Mouse (Mus musculus): ENCODE measurements at regions not wholly inside any gene's neighbourhood (a gene's known extent, or its start where the extent isn't known, plus 50 kb on each side); places are given as distances from the start of the nearest gene placed in this dataset.

GRCm38 (mm10) chr9:46778769-46779168, 219.8 kb upstream of the Gm4791 start:
- TF ChIP-seq CTCF (IDR thresholded peaks at IDR 0.05; ENCODE audit: control insufficient read depth, insufficient read depth, insufficient read length) (no peak), USF1 (IDR thresholded peaks at IDR 0.05; ENCODE audit: low read depth) (no peak), MAX (IDR thresholded peaks at IDR 0.05) (no peak)
